Mouse (Mus musculus) liver, adult (tissue): ENCODE data around the gene Vmn2r85.
"Not testable (repeated sequence)": the region's sequence is repeated elsewhere in the genome, so short reads cannot be mapped to it uniquely, and the experiment has no call there.

ENCODE experiments used
- GATA4 ChIP-seq: IDR thresholded peaks from 2 replicates; pipeline ENCODE4 v1.6.1; 2014; ENCODE audit warnings: mild to moderate bottlenecking, low read length; ENCODE audit not compliant: insufficient replicate concordance

Vmn2r85 gene

DNA sequence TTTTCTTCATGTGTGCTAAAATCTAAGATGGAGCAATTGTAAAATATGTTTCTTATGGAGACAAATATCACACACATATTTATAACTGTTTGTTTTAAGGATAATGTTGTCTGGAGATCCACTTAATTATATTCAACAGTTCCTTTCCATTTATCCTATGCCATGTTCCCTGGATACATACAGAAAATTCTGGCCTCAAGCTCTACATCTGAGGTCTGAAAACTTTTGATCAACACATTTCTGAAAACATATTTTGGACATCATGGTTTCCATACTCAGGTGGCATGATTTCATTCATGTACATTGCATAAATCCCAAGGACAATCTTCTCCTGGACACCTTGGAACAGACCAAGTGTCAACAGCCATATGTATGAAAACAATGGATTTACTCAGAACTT, at the start of gene Vmn2r85:
Gene Vmn2r85 (minus strand): TSS at position 101 of the 400 bp plus-strand sequence.
- not testable (repeated sequence) for TF ChIP-seq GATA4

- no peak for TF ChIP-seq GATA4
Measured at GRCm38 (mm10) chr10:130470311-130470760, 40.8 kb upstream of the Vmn2r85 start.

DNA sequence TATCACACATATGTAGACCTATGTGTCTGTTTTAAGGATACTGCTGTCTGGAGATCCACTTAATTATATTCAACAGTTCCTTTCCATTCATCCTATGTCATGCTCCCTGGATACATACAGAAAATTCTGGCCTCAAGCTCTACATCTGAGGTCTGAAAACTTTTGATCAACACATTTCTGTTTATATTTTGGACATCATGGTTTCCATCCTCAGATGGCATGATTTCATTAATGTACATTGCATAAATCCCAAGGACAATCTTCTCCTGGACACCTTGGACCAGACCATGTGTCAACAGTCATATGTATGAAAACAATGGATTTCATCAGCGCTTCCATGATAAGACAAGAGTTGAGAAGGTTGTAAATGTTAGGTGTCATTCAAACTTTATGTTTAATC, 26.4 kb upstream of the Vmn2r85 start, which contains the start of gene Vmn2r86:
Gene Vmn2r86 (minus strand): TSS at position 101 of the 400 bp plus-strand sequence.
- TF ChIP-seq GATA4, result not testable (repeated sequence)

GRCm38 (mm10) chr10:130444776-130445175, 15.3 kb upstream of the Vmn2r85 start:
- TF ChIP-seq GATA4, result no peak

- TF ChIP-seq GATA4, result no peak
Measured at GRCm38 (mm10) chr10:130420401-130420800, 9.1 kb downstream of the Vmn2r85 start.

DNA sequence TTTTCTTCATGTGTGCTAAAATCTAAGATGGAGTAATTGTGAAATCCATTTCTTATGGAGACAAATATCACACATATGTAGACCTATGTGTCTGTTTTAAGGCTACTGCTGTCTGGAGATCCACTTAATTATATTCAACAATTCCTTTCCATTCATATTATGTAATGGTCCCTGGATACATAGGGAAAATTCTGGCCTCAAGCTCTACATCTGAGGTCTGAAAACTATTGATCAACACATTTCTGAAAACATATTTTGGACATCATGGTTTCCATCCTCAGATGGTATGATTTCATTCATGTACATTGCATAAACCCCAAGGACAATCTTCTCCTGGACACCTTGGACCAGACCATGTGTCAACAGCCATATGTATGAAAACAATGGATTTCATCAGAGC, 35.3 kb downstream of the Vmn2r85 start, which contains the start of gene Vmn2r84:
Gene Vmn2r84 (minus strand): TSS at position 101 of the 400 bp plus-strand sequence.
- TF ChIP-seq GATA4, result no peak

DNA sequence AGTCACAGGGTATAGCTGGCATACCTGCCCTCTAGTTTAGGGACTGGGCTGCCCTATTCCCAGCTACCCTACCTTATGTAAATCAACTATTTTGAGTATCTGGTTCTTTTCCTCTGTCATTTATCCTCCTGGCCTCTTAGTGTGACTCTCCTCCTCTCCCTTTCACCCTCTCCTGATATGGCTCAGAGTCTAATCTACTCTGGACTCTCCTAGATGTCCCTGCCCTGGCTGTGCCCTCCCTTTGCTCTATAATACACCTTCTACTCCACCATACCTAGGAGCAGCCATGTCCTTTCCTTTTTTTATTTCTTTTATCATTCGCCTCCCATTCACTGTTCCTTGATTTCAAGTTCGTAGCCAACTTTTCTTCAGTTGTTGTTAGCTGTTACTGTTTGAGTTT, 54.4 kb downstream of the Vmn2r85 start:
- no peak for TF ChIP-seq GATA4

- peak; percentile 47; the same call in 1 of the 2 replicates for TF ChIP-seq GATA4
Measured at GRCm38 (mm10) chr10:130372491-130373173, 56.9 kb downstream of the Vmn2r85 start.

DNA sequence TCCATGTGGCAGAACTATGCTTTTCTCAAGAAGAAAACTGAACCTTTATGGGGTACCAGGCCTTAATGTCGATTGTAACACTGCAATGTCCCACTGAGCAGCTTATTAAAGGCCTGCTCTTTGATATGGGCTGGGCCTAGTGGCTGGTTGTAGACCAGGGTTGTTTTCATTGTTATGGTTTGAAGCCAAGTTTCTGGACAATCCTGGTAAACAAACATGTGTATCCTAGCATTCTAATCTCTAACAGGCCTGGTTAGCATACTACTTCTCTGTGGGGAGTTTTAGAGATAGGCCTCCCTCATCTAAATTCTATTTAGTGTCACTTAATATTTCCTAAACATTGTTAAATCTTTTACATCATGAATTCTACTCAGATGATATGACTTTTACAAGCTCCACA, 57.9 kb downstream of the Vmn2r85 start:
- no peak for TF ChIP-seq GATA4

- TF ChIP-seq GATA4, result no peak
Measured at GRCm38 (mm10) chr10:130370005-130370682, 59.4 kb downstream of the Vmn2r85 start.

- TF ChIP-seq GATA4, result no peak
Measured at GRCm38 (mm10) chr10:130368384-130368783, 61.1 kb downstream of the Vmn2r85 start.

- TF ChIP-seq GATA4, result no peak
Measured at GRCm38 (mm10) chr10:130364766-130365165, 64.7 kb downstream of the Vmn2r85 start.
